Mouse (Mus musculus) retina, postnatal 1 day (tissue): ENCODE results near the gene Kdm4a.

ENCODE experiments used
- DNase-seq: peaks from one replicate; pipeline ENCODE4 v3.0.0-alpha.2; 2012

Kdm4a gene

DNA sequence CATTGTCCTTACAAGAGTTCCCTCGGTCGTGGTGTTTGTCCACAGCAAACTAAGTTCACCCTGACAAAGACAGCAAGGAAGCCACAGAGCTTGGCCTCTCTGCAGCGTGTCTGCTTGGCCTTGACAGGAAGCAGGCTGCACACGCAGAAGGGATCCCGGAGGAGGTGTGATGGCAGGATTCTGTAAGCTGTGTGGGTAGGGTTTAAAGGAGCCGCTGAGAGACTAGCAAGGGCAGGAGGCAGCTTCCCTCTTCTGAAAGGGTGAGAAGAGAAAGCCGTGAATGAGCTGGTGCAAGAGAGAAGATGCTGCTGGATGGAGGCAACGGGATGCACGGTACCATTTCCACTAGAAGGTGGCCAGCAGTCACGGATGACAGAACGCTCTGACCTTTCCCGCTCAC lies 67.2 kb downstream of the Kdm4a start:
- DNase-seq, result no peak

DNA sequence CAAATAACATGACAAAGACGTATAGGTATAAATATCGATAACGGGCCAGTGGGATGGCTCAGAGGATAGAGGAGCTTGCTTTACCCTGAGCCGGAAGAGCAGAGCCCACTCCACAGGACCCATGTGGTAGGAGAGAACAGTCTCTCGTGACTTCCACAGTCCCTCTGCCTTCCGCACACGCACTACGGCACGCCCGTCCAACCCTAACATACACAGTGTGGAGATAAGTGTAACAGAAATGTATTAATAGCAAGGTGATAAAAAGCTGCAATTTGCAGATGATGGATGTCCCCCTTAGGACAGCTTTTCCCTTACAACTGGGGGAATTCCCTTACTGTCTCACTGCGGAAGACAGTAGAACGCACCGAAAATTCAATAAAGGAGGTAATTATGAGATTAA lies 70.2 kb downstream of the Kdm4a start:
- no peak for DNase-seq

- no peak for DNase-seq
These were observed 71.1 kb downstream of the Kdm4a start for GRCm38 (mm10) chr4:118108779-118109178.

DNA sequence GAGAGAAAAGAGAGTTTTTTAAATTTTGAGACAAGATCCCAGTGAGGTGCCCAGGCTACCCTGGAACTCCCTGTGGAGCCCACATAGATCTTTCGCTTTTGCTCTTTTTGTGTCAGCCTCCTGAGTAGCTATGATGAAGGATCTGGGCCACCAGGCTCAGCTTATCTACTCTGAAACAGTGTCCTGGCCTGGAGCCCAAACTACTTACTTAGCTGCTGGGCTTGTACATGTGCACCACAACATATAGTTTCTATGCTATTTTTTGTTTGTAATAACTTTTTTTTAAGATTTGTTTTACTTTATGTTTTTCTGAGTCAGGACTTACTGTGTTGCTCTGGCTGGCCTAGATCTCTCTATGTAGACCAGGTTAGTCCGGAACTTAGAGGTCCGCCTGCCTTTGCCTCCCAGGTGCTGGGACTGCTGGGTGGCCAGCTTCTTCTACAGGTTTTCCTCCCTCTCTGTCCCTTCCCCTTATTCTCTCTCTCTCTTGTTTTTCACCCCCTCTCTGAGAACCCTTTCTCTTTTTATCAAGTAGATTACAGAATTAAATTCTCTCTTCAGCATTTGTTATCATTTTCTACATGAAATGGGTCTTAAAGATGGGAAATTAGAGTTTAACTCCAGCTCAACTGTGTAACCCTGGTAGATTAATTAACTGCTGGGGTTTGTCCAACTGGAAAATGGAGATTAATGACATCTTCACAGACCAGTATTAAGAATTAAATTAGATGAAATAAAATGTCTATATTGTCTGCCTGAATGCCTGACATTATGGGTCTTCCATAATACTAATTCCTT lies 74.4 kb downstream of the Kdm4a start:
- DNase-seq, result no peak

- DNase-seq, result no peak
These were observed 76.5 kb downstream of the Kdm4a start for GRCm38 (mm10) chr4:118103280-118103830.

- peak; percentile 60 for DNase-seq
These were observed 78.3 kb downstream of the Kdm4a start for GRCm38 (mm10) chr4:118101497-118101896.

GRCm38 (mm10) chr4:118099637-118100364 lies 80.0 kb downstream of the Kdm4a start:
- no peak for DNase-seq

- no peak for DNase-seq
These were observed 81.3 kb downstream of the Kdm4a start for GRCm38 (mm10) chr4:118098571-118098970.

GRCm38 (mm10) chr4:118096069-118096468 lies 83.8 kb downstream of the Kdm4a start:
- no peak for DNase-seq

- DNase-seq, result no peak
These were observed 86.9 kb downstream of the Kdm4a start for GRCm38 (mm10) chr4:118092784-118093457.

GRCm38 (mm10) chr4:118090449-118090848 lies 89.4 kb downstream of the Kdm4a start:
- DNase-seq, result no peak

GRCm38 (mm10) chr4:118089939-118090338 lies 89.9 kb downstream of the Kdm4a start:
- DNase-seq, result peak; percentile 55

GRCm38 (mm10) chr4:118088771-118089170 lies 91.1 kb downstream of the Kdm4a start:
- no peak for DNase-seq
